ENCODE assay signal across 8 mouse cellular contexts in the genomic region with DNA sequence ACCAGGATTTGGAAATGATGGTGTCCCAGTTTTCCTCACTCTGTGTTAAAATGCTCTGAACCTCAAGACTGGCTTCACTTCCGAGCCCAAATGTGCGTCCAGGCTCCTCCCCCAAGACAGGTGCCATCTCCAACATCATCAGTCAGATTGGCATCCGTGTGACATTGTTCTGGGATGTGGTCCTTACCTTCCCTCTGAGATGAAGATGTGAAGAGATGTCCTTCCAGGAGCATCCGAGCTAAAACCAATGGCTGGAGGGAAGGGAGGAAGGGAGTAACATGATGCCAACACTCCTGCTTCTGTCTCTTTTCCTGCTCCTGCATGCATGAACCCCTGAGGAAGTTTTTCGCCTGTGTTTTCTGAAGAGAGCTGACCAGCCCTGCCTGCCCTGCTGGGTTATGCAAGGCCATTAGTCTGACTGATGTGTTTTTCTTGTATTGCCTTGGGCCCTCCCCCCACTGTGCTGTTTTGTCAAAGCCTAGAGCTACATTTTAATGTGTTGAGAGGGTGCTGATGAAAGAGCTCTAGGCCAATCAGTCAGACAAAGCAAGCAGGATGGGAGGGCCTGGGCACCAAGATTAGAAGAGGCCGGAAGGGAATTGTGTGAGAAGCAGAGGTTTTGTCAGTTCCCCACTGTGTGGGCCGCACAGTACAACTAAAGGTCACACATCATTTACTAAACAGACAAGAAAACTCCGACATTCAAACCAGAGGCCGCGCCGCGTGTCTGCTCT.
DNase-seq lines count a peak whose midpoint lies in the region; ATAC-seq and TF ChIP-seq lines count a peak whose summit lies in the region.

No protein-coding gene starts in this region.

- H3K27ac ChIP-seq in hindbrain, embryonic 11.5 days (ENCODE audit: low read depth, low read length), result peak overlapping the region; percentile 55
- no peak overlapping the region for H3K27ac ChIP-seq in liver, embryonic 16.5 days (ENCODE audit: low read length)
- H3K27ac ChIP-seq in thymus, adult 2 months (ENCODE audit: control insufficient read depth, insufficient read depth, low read length), result no peak overlapping the region

- DNase-seq in ES-CJ7 (ENCODE audit: low read depth, low spot score) (peak; percentile 73), MN1 (ENCODE audit: low spot score) (no peak)
- peak; percentile 41 to 50 for DNase-seq in adrenal gland, postnatal 36 days
- DNase-seq in hindbrain, embryonic 11.5 days (ENCODE audit: low spot score), result peak; percentile 74
- peak; percentile 29 for DNase-seq in retina, embryonic 14.5 days (ENCODE audit: low spot score)
- DNase-seq in thymus, adult 2 months, result no peak
- no peak for DNase-seq in gastrocnemius, postnatal 36 days

- H3K9ac ChIP-seq in hindbrain, embryonic 11.5 days (ENCODE audit: low read depth, low read length), result no peak overlapping the region
- no peak overlapping the region for H3K9ac ChIP-seq in liver, embryonic 16.5 days (ENCODE audit: low read depth, low read length)

- H3K4me1 ChIP-seq in hindbrain, embryonic 11.5 days (replicated peaks; ENCODE audit: control insufficient read depth, insufficient read depth, low read length), result peaks cover 7% of the 10 kb centered on the region; the same call in 1 of the 2 replicates
- no peaks in the 10 kb centered on the region for H3K4me1 ChIP-seq in liver, embryonic 16.5 days (ENCODE audit: control insufficient read depth, low read depth, low read length)
- H3K4me1 ChIP-seq in thymus, adult 2 months (replicated peaks; ENCODE audit: control insufficient read depth, insufficient read depth, low read length), result no peaks in the 10 kb centered on the region

- peak; percentile 86 for ATAC-seq in hindbrain, embryonic 11.5 days (ENCODE audit: low FRiP score)
- peak; percentile 35 for ATAC-seq in liver, embryonic 16.5 days (ENCODE audit: low read depth)

- H3K9me3 ChIP-seq in hindbrain, embryonic 11.5 days (ENCODE audit: control insufficient read depth, low read length), result no peaks in the 10 kb centered on the region
- no peaks in the 10 kb centered on the region for H3K9me3 ChIP-seq in liver, embryonic 16.5 days (replicated peaks; ENCODE audit: control insufficient read depth, low read length)

- H3K36me3 ChIP-seq in hindbrain, embryonic 11.5 days (ENCODE audit: control insufficient read depth, insufficient read depth, low read length), result no peaks in the 10 kb centered on the region
- no peaks in the 10 kb centered on the region for H3K36me3 ChIP-seq in liver, embryonic 16.5 days (ENCODE audit: control insufficient read depth, insufficient read depth)
- no peaks in the 10 kb centered on the region for H3K36me3 ChIP-seq in thymus, adult 2 months (ENCODE audit: control insufficient read depth, insufficient read depth, low read length)

- H3K4me2 ChIP-seq in hindbrain, embryonic 11.5 days (replicated peaks; ENCODE audit: low read depth, low read length), result no peak overlapping the region
- no peak overlapping the region for H3K4me2 ChIP-seq in liver, embryonic 16.5 days (ENCODE audit: low read depth, low read length)

- 12% methylated on average over 12 of the region's 12 CpGs for WGBS in hindbrain, embryonic 11.5 days
- WGBS in liver, embryonic 16.5 days (ENCODE audit: insufficient replicate concordance), result 47% methylated on average over 12 of the region's 12 CpGs
- 80% methylated on average over 12 of the region's 12 CpGs for WGBS in thymus, adult 2 months

- H3K27me3 ChIP-seq in hindbrain, embryonic 11.5 days (ENCODE audit: control insufficient read depth, insufficient read depth, low read length), result no peaks in the 10 kb centered on the region
- no peaks in the 10 kb centered on the region for H3K27me3 ChIP-seq in liver, embryonic 16.5 days (ENCODE audit: control insufficient read depth, insufficient read depth, low read depth, low read length)
- H3K27me3 ChIP-seq in thymus, adult 2 months (ENCODE audit: control insufficient read depth, insufficient read depth, low read length), result no peaks in the 10 kb centered on the region

- no peak for TF ChIP-seq POLR2A in thymus, adult 2 months (IDR thresholded peaks at IDR 0.05; ENCODE audit: control insufficient read depth, extremely low read depth, insufficient read depth, low read length, poor library complexity)

- intact Hi-C loops in gastrocnemius, postnatal 36 days (cut with DNase I), result no loop called here

- H3K4me3 ChIP-seq in hindbrain, embryonic 11.5 days (ENCODE audit: low read depth, low read length), result no peak overlapping the region
- H3K4me3 ChIP-seq in liver, embryonic 16.5 days (ENCODE audit: low read depth, low read length), result no peak overlapping the region
- H3K4me3 ChIP-seq in thymus, adult 2 months (ENCODE audit: control insufficient read depth, insufficient read depth, low read length), result no peak overlapping the region

- no peak for TF ChIP-seq CTCF in thymus, adult 2 months (IDR thresholded peaks at IDR 0.05; ENCODE audit: borderline replicate concordance, control insufficient read depth, extremely low read depth, insufficient read depth, low read length, poor library complexity)

Comparison
In these comparisons a context has a peak if more than half of its experiments do, and no peak if none do; other contexts are left out.
1. DNase-seq: peak in ES-CJ7 (single experiment), adrenal gland, postnatal 36 days (2 of 2), hindbrain, embryonic 11.5 days (single experiment) and retina, embryonic 14.5 days (single experiment); none in thymus, adult 2 months (single experiment), gastrocnemius, postnatal 36 days (0 of 2) and MN1 (single experiment).